Mouse (Mus musculus): ENCODE data around the gene Ubn2. TPM values are rescaled to one million over a fixed set of nuclear protein-coding genes. Genes with fewer than 3 reads are reported as not detected.
"Not testable (repeated sequence)": the region's sequence is repeated elsewhere in the genome, so short reads cannot be mapped to it uniquely, and the experiment has no call there.

Ubn2 gene
- total RNA-seq, 2 experiments from 2014 or later, result 18.3 to 21.8 TPM

GRCm38 (mm10) chr6:38532500-38533420 lies 99.0 kb downstream of the Ubn2 start:
- DNase-seq, result peak in 1 of 2 experiments; percentile 26
- intact Hi-C loops (cut with DNase I), result loop anchor here (5.0 kb wide), 1 partner anchor 100 kb away; the partner anchor contains the start of gene Ubn2

GRCm38 (mm10) chr6:38533428-38534405 lies 100.0 kb downstream of the Ubn2 start, which contains the start of gene Fmc1:
TSS of gene Fmc1 (plus strand) at chr6:38533502.
- DNase-seq, result peak; percentile 94 to 98
- intact Hi-C loops (cut with DNase I), result loop anchor here (1.0 to 5.0 kb wide), 2 partner anchors 18 to 101 kb away; partner anchors contain the start of genes Luc7l2 and Ubn2

- intact Hi-C loops (cut with DNase I), result loop anchor here (1.0 to 5.0 kb wide), 2 partner anchors 16 to 103 kb away; partner anchors contain the start of genes Luc7l2 and Ubn2
- DNase-seq, result peak; percentile 98 to 99
These were observed 101.1 kb downstream of the Ubn2 start for GRCm38 (mm10) chr6:38534640-38535365.

- intact Hi-C loops (cut with DNase I), result no loop called here
- no peak for DNase-seq
These were observed 101.6 kb downstream of the Ubn2 start for GRCm38 (mm10) chr6:38535366-38535690.

GRCm38 (mm10) chr6:38535788-38536187 lies 102.0 kb downstream of the Ubn2 start:
- no peak for DNase-seq
- intact Hi-C loops (cut with DNase I), result no loop called here

- intact Hi-C loops (cut with DNase I); DNase-seq: not testable (repeated sequence)
These were observed 110.4 kb downstream of the Ubn2 start for GRCm38 (mm10) chr6:38544141-38544540.

GRCm38 (mm10) chr6:38547005-38547404 lies 113.3 kb downstream of the Ubn2 start:
- intact Hi-C loops (cut with DNase I); DNase-seq: not testable (repeated sequence)

GRCm38 (mm10) chr6:38547707-38548106 lies 114.0 kb downstream of the Ubn2 start:
- DNase-seq, result no peak
- intact Hi-C loops (cut with DNase I), result no loop called here

- intact Hi-C loops (cut with DNase I); DNase-seq: not testable (repeated sequence)
These were observed 114.8 kb downstream of the Ubn2 start for GRCm38 (mm10) chr6:38548595-38548994.

GRCm38 (mm10) chr6:38549840-38550239 lies 116.1 kb downstream of the Ubn2 start:
- DNase-seq; intact Hi-C loops (cut with DNase I): not testable (repeated sequence)

GRCm38 (mm10) chr6:38550250-38551061 lies 116.7 kb downstream of the Ubn2 start:
- intact Hi-C loops (cut with DNase I), result loop anchor here (1.0 kb wide), 1 partner anchor 16 kb away; no protein-coding TSS in a partner anchor
- peak; percentile 71 to 87 for DNase-seq

- DNase-seq, result peak; percentile 88 to 96
- intact Hi-C loops (cut with DNase I), result loop anchor here (1.0 kb wide), 1 partner anchor 17 kb away; no protein-coding TSS in a partner anchor
These were observed 117.6 kb downstream of the Ubn2 start, which contains the start of gene Luc7l2 for GRCm38 (mm10) chr6:38551062-38551988. TSS of gene Luc7l2 (plus strand) at chr6:38551334.

GRCm38 (mm10) chr6:38551989-38552635 lies 118.4 kb downstream of the Ubn2 start:
- DNase-seq, result peak; percentile 99
- intact Hi-C loops (cut with DNase I), result loop anchor here (1.0 kb wide), 1 partner anchor 18 kb away; no protein-coding TSS in a partner anchor

- no peak for DNase-seq
- intact Hi-C loops (cut with DNase I), result no loop called here
These were observed 118.9 kb downstream of the Ubn2 start for GRCm38 (mm10) chr6:38552636-38553000.

All from gastrocnemius, postnatal 36 days (tissue).